ENCODE assay signal across 8 mouse cellular contexts in the genomic region with DNA sequence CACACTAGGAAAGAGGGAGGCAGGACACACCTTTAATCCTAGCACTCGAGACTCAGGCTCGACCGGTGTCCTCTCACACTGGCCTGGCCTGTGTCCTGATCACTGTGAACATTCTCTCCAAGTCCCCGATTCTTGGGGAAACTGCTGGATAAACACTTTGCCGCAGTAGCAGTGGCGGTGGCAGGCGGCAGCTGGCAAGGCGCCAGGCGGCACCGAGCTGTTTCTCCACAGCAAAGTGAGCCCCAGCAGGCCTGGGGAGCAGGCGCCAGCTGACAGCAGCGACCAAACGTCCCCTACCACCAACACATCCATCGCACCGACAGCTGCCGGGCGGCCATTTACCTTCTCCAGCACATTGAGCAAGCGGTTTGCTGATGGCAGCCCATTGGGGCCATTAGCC. TPM values are rescaled to one million over a fixed set of nuclear protein-coding genes. Genes with fewer than 3 reads are reported as not detected.
A peak's percentile ranks its signal among the peaks of the same experiment; 100 is the strongest.
DNase-seq lines count a peak whose midpoint lies in the region; ATAC-seq lines count a peak whose summit lies in the region.

No protein-coding gene starts in this region.

- H3K4me1 ChIP-seq in embryonic facial prominence, embryonic 10.5 days: peaks cover 78% of the 10 kb centered on the region
- H3K4me1 ChIP-seq in heart, embryonic 14.5 days (ENCODE audit: control insufficient read depth in 2 of 2, insufficient read depth in 2 of 2, low read length in 2 of 2): peaks cover 72 to 99% of the 10 kb centered on the region in 2 experiments
- H3K4me1 ChIP-seq in lung, embryonic 15.5 days: peaks cover 97% of the 10 kb centered on the region

- H3K27ac ChIP-seq in embryonic facial prominence, embryonic 10.5 days (replicated peaks): peak overlapping the region; percentile 52; the same call in 1 of the 2 replicates
- peak overlapping the region; percentile 63 to 88 for H3K27ac ChIP-seq in heart, embryonic 14.5 days (replicated peaks in 1 of 2; ENCODE audit: control insufficient read depth in 1 of 2, insufficient read depth in 1 of 2, low read depth in 2 of 2, low read length in 2 of 2)
- peak overlapping the region; percentile 89 for H3K27ac ChIP-seq in lung, embryonic 15.5 days

- H3K4me3 ChIP-seq in embryonic facial prominence, embryonic 10.5 days: no peak overlapping the region
- peak overlapping the region in 1 of 2 experiments; percentile 17; a peak in 2 of 4 replicates for H3K4me3 ChIP-seq in heart, embryonic 14.5 days (ENCODE audit: control insufficient read depth in 1 of 2, insufficient read depth in 1 of 2, low read depth in 1 of 2, low read length in 2 of 2)
- H3K4me3 ChIP-seq in lung, embryonic 15.5 days: no peak overlapping the region

- 88% methylated on average over 18 of the region's 18 CpGs for WGBS in embryonic facial prominence, embryonic 10.5 days
- 15% methylated on average over 18 of the region's 18 CpGs for WGBS in heart, embryonic 14.5 days
- WGBS in lung, embryonic 15.5 days: 9% methylated on average over 18 of the region's 18 CpGs

- H3K36me3 ChIP-seq in embryonic facial prominence, embryonic 10.5 days (replicated peaks): peaks cover 100% of the 10 kb centered on the region
- H3K36me3 ChIP-seq in heart, embryonic 14.5 days (ENCODE audit: control insufficient read depth, insufficient read depth, low read length): peaks cover 92% of the 10 kb centered on the region
- H3K36me3 ChIP-seq in lung, embryonic 15.5 days: peaks cover 46% of the 10 kb centered on the region

- H3K27me3 ChIP-seq in embryonic facial prominence, embryonic 10.5 days (replicated peaks; ENCODE audit: low read depth, poor library complexity, severe bottlenecking): no peaks in the 10 kb centered on the region
- no peaks in the 10 kb centered on the region for H3K27me3 ChIP-seq in heart, embryonic 14.5 days (ENCODE audit: control insufficient read depth, insufficient read depth, low read length)
- H3K27me3 ChIP-seq in lung, embryonic 15.5 days: no peaks in the 10 kb centered on the region

- no peaks in the 10 kb centered on the region for H3K9me3 ChIP-seq in embryonic facial prominence, embryonic 10.5 days
- no peaks in the 10 kb centered on the region for H3K9me3 ChIP-seq in heart, embryonic 14.5 days (ENCODE audit: control insufficient read depth, low read length)
- H3K9me3 ChIP-seq in lung, embryonic 15.5 days: no peaks in the 10 kb centered on the region

- peak overlapping the region; percentile 67 for H3K9ac ChIP-seq in heart, embryonic 14.5 days (ENCODE audit: low read length)
- no peak overlapping the region for H3K9ac ChIP-seq in lung, embryonic 15.5 days

- peak; percentile 61 to 72 for DNase-seq in cerebellum, adult 18-20 months
- no peak for DNase-seq in cerebellum, adult 11-12 months
- no peak for DNase-seq in embryonic facial prominence, embryonic 10.5 days (ENCODE audit: low spot score)
- DNase-seq in kidney, postnatal 10 days: peak; percentile 81
- DNase-seq in right cerebral cortex, postnatal 10 days (ENCODE audit: low spot score in 2 of 2): peak; percentile 89 to 90
- no peak for DNase-seq in thymus, postnatal 14 days

- no peak for ATAC-seq in heart, embryonic 14.5 days (ENCODE audit: insufficient number of reproducible peaks, insufficient read depth, low FRiP score, low read depth)
- peak; percentile 12 for ATAC-seq in lung, embryonic 15.5 days (ENCODE audit: borderline replicate concordance, extremely low read depth, low FRiP score, low TSS enrichment)

- peak overlapping the region; percentile 53 for H3K4me2 ChIP-seq in heart, embryonic 14.5 days (ENCODE audit: low read length)
- peak overlapping the region; percentile 28 for H3K4me2 ChIP-seq in lung, embryonic 15.5 days

RNA-seq across cellular contexts. Expression of a gene that starts 9.2 kb away (rescaled TPM):
- polyA plus RNA-seq in embryonic facial prominence, embryonic 10.5 days (2016; fragmentation: Nextera tagmentation; extraction: Ambion mirVana): 47.0 and 53.4 TPM in 2 replicates
- polyA plus RNA-seq in heart, embryonic 14.5 days (2014; fragmentation: Nextera tagmentation; extraction: Ambion mirVana): 163 and 182 TPM in 2 replicates
- 145 and 157 TPM in 2 replicates for polyA plus RNA-seq in lung, embryonic 15.5 days (2015; fragmentation: Nextera tagmentation; extraction: Ambion mirVana)

RNA-seq across cellular contexts. Expression of a gene that starts 13.2 kb away (rescaled TPM):
- 4.3 and 4.5 TPM in 2 replicates for polyA plus RNA-seq in embryonic facial prominence, embryonic 10.5 days (2016; fragmentation: Nextera tagmentation; extraction: Ambion mirVana)
- polyA plus RNA-seq in heart, embryonic 14.5 days (2014; fragmentation: Nextera tagmentation; extraction: Ambion mirVana): 5.3 and 6.7 TPM in 2 replicates
- 11.4 TPM in 2 replicates for polyA plus RNA-seq in lung, embryonic 15.5 days (2015; fragmentation: Nextera tagmentation; extraction: Ambion mirVana)

RNA-seq across cellular contexts. Expression of a gene that starts 21.0 kb away (rescaled TPM):
- polyA plus RNA-seq in embryonic facial prominence, embryonic 10.5 days (2016; fragmentation: Nextera tagmentation; extraction: Ambion mirVana): 332 TPM in 2 replicates
- 136 and 153 TPM in 2 replicates for polyA plus RNA-seq in heart, embryonic 14.5 days (2014; fragmentation: Nextera tagmentation; extraction: Ambion mirVana)
- polyA plus RNA-seq in lung, embryonic 15.5 days (2015; fragmentation: Nextera tagmentation; extraction: Ambion mirVana): 232 and 246 TPM in 2 replicates

RNA-seq across cellular contexts. Expression of a gene that starts 45.6 kb away (rescaled TPM):
- 4.0 and 4.3 TPM in 2 replicates for polyA plus RNA-seq in embryonic facial prominence, embryonic 10.5 days (2016; fragmentation: Nextera tagmentation; extraction: Ambion mirVana)
- 88.3 and 89.7 TPM in 2 replicates for polyA plus RNA-seq in heart, embryonic 14.5 days (2014; fragmentation: Nextera tagmentation; extraction: Ambion mirVana)
- 8.3 and 9.3 TPM in 2 replicates for polyA plus RNA-seq in lung, embryonic 15.5 days (2015; fragmentation: Nextera tagmentation; extraction: Ambion mirVana)

RNA-seq across cellular contexts. Expression of a gene that starts 54.8 kb away (rescaled TPM):
- 9.7 and 10.6 TPM in 2 replicates for polyA plus RNA-seq in embryonic facial prominence, embryonic 10.5 days (2016; fragmentation: Nextera tagmentation; extraction: Ambion mirVana)
- 5.0 and 6.1 TPM in 2 replicates for polyA plus RNA-seq in heart, embryonic 14.5 days (2014; fragmentation: Nextera tagmentation; extraction: Ambion mirVana)
- 18.6 and 20.8 TPM in 2 replicates for polyA plus RNA-seq in lung, embryonic 15.5 days (2015; fragmentation: Nextera tagmentation; extraction: Ambion mirVana)

Comparison
In these comparisons a context has a peak if more than half of its experiments do, and no peak if none do; other contexts are left out.
1. DNase-seq: peak in cerebellum, adult 18-20 months (2 of 2), kidney, postnatal 10 days (single experiment) and right cerebral cortex, postnatal 10 days (2 of 2); none in cerebellum, adult 11-12 months (single experiment), embryonic facial prominence, embryonic 10.5 days (single experiment) and thymus, postnatal 14 days (single experiment).
2. Peak in every context shown above with its lines, with median percentiles within 50 percentile points of each other: H3K27ac ChIP-seq.